Mouse (Mus musculus) liver, embryonic 11.5 days (tissue): Measurements from ENCODE around the gene Gm11627. TPM values are rescaled to one million over a fixed set of nuclear protein-coding genes. Genes with fewer than 3 reads are reported as not detected.
"Not testable (repeated sequence)": the region's sequence is repeated elsewhere in the genome, so short reads cannot be mapped to it uniquely, and the experiment has no call there.

Experiments
- ATAC-seq: fragments of 200-750 bp; cut with Nextera tagmentation; replicated peaks from 2 replicates; pipeline ENCODE4 v1.8.0; 2017; ENCODE audit warnings: moderate number of reproducible peaks, mild to moderate bottlenecking, moderate TSS enrichment, moderate library complexity; ENCODE audit not compliant: low FRiP score
- DNase-seq: peaks from one replicate; pipeline ENCODE4 v3.0.0-alpha.2; 2017; ENCODE audit warnings: low spot score
- H3K27ac ChIP-seq: fragments of 300-500 bp; sonication (generic); 2 replicates; pipeline ENCODE4 v1.5.1; 2014; ENCODE audit warnings: mild to moderate bottlenecking, low read depth, low read length, control low read depth
- H3K27me3 ChIP-seq: fragments of 300-500 bp; sonication (generic); replicated peaks from 2 replicates; pipeline ENCODE4 v1.6.1; 2014; ENCODE audit warnings: low read length, mixed read lengths; ENCODE audit not compliant: control insufficient read depth, insufficient read depth
- H3K36me3 ChIP-seq: fragments of 300-500 bp; sonication (generic); 2 replicates; pipeline ENCODE4 v1.6.1; 2014; ENCODE audit warnings: mild to moderate bottlenecking, low read length, moderate library complexity, mixed read lengths; ENCODE audit not compliant: control insufficient read depth, insufficient read depth
- H3K4me1 ChIP-seq: fragments of 300-500 bp; sonication (generic); replicated peaks from 2 replicates; pipeline ENCODE4 v1.6.1; 2014; ENCODE audit warnings: low read length, mixed read lengths; ENCODE audit not compliant: control insufficient read depth, insufficient read depth
- H3K4me2 ChIP-seq: fragments of 300-500 bp; sonication (generic); 2 replicates; pipeline ENCODE4 v1.6.1; 2014; ENCODE audit warnings: mild to moderate bottlenecking, control low read depth, moderate library complexity
- H3K4me3 ChIP-seq: fragments of 300-500 bp; sonication (generic); 2 replicates; pipeline ENCODE4 v1.5.1; 2014; ENCODE audit warnings: low read depth, low read length, control low read depth
- H3K9ac ChIP-seq: fragments of 300-500 bp; sonication (generic); 2 replicates; pipeline ENCODE4 v1.6.1; 2014; ENCODE audit warnings: low read depth, low read length, control low read depth
- H3K9me3 ChIP-seq: fragments of 300-500 bp; sonication (generic); 2 replicates; pipeline ENCODE4 v1.6.1; 2016; ENCODE audit warnings: low read length, inconsistent platforms, mixed read lengths; ENCODE audit not compliant: control insufficient read depth
- WGBS: fragments of 180-500 bp; shearing (Covaris S2); extraction: QIAGEN DNeasy Blood & Tissue Kit; methylation state at CpG from one replicate; pipeline ENCODE4 v1.1.7; 2014; 5-methylcytosine and 5-hydroxymethylcytosine counted together
- polyA plus RNA-seq: library from polyadenylated mRNA; unstranded; fragments of >200 nt; fragmentation: Nextera tagmentation; extraction: Ambion mirVana; gene quantifications from 2 replicates; pipeline ENCODE4 v1.2.1, GENCODE M21; 2014

Gene Gm11627
- polyA plus RNA-seq, 1 experiment from 2014 or later: 1.4 TPM

GRCm38 (mm10) chr11:102558704-102559103, 20.6 kb downstream of the Gm11627 start:
- 77% methylated on average over 4 of the region's 5 CpGs for WGBS
- peaks cover 14% of the 10 kb centered on the region for H3K4me1 ChIP-seq
- H3K27me3 ChIP-seq: no peaks in the 10 kb centered on the region
- no peak overlapping the region for H3K4me2 ChIP-seq
- H3K9ac ChIP-seq: no peak overlapping the region
- no peak overlapping the region for H3K27ac ChIP-seq
- ATAC-seq: no peak
- no peak for DNase-seq
- H3K36me3 ChIP-seq: no peaks in the 10 kb centered on the region
- no peak overlapping the region for H3K4me3 ChIP-seq
- H3K9me3 ChIP-seq: no peaks in the 10 kb centered on the region

GRCm38 (mm10) chr11:102557386-102557785, 21.9 kb downstream of the Gm11627 start:
- Histone ChIP-seq H3K4me2 (no peak overlapping the region), H3K4me3 (no peak overlapping the region), H3K27ac (no peak overlapping the region), H3K9me3 (no peaks in the 10 kb centered on the region), H3K9ac (no peak overlapping the region), H3K36me3 (no peaks in the 10 kb centered on the region; the same call in 1 of the 2 replicates), H3K4me1 (peaks cover 16% of the 10 kb centered on the region), H3K27me3 (no peaks in the 10 kb centered on the region)
- 92% methylated on average over 1 of the region's 1 CpGs for WGBS
- no peak for DNase-seq
- no peak for ATAC-seq

- H3K27me3 ChIP-seq: no peaks in the 10 kb centered on the region
- DNase-seq (no peak), ATAC-seq (no peak)
- peaks cover 16% of the 10 kb centered on the region for H3K4me1 ChIP-seq
- peak overlapping the region; percentile 88 for H3K27ac ChIP-seq
- peak overlapping the region; percentile 69 for H3K4me2 ChIP-seq
- 15% methylated on average over 3 of the region's 3 CpGs for WGBS
- H3K9ac ChIP-seq: no peak overlapping the region; the same call in 1 of the 2 replicates
- H3K36me3 ChIP-seq: no peaks in the 10 kb centered on the region; the same call in 1 of the 2 replicates
- H3K9me3 ChIP-seq: no peaks in the 10 kb centered on the region
- peak overlapping the region; percentile 99 for H3K4me3 ChIP-seq
Observed at GRCm38 (mm10) chr11:102556716-102557074, 22.6 kb downstream of the Gm11627 start.

GRCm38 (mm10) chr11:102556031-102556715, 23.1 kb downstream of the Gm11627 start, which contains the start of gene Gpatch8:
TSS of gene Gpatch8 (minus strand) at chr11:102556392.
- Histone ChIP-seq H3K36me3 (no peaks in the 10 kb centered on the region; the same call in 1 of the 2 replicates), H3K4me2 (peak within 1 kb of the TSS; percentile 69), H3K4me3 (peak within 1 kb of the TSS; percentile 99), H3K9ac (peak within 1 kb of the TSS; percentile 99), H3K27ac (peak within 1 kb of the TSS; percentile 88), H3K27me3 (no peaks in the 10 kb centered on the region), H3K4me1 (peaks cover 16% of the 10 kb centered on the region), H3K9me3 (no peaks in the 10 kb centered on the region)
- peak; percentile 94 for DNase-seq
- under 1% methylated on average over 47 of the region's 55 CpGs for WGBS
- peak; percentile 92 for ATAC-seq

- ATAC-seq: peak; percentile 57
- H3K36me3 ChIP-seq: no peaks in the 10 kb centered on the region; the same call in 1 of the 2 replicates
- H3K4me1 ChIP-seq: peaks cover 16% of the 10 kb centered on the region
- peak overlapping the region; percentile 99 for H3K9ac ChIP-seq
- H3K4me2 ChIP-seq: peak overlapping the region; percentile 69
- DNase-seq: no peak
- peak overlapping the region; percentile 99 for H3K4me3 ChIP-seq
- peak overlapping the region; percentile 88 for H3K27ac ChIP-seq
- no peaks in the 10 kb centered on the region for H3K27me3 ChIP-seq
- whole genome bisulfite sequencing: 0% methylated on average over 39 of the region's 39 CpGs
- H3K9me3 ChIP-seq: no peaks in the 10 kb centered on the region
Observed at GRCm38 (mm10) chr11:102555400-102556030, 23.7 kb downstream of the Gm11627 start.

GRCm38 (mm10) chr11:102552051-102552450, 27.2 kb downstream of the Gm11627 start:
- Histone ChIP-seq H3K4me1 (peaks cover 16% of the 10 kb centered on the region), H3K27ac (no peak overlapping the region), H3K4me2 (no peak overlapping the region), H3K4me3 (no peak overlapping the region), H3K9ac (no peak overlapping the region), H3K27me3 (no peaks in the 10 kb centered on the region), H3K9me3 (no peaks in the 10 kb centered on the region), H3K36me3 (no peaks in the 10 kb centered on the region; the same call in 1 of the 2 replicates)
- ATAC-seq (no peak), DNase-seq (no peak)
- 89% methylated on average over 3 of the region's 3 CpGs for WGBS

- Histone ChIP-seq H3K9me3 (no peaks in the 10 kb centered on the region), H3K4me2 (no peak overlapping the region), H3K9ac (no peak overlapping the region), H3K36me3 (no peaks in the 10 kb centered on the region; the same call in 1 of the 2 replicates), H3K27me3 (no peaks in the 10 kb centered on the region), H3K27ac (no peak overlapping the region), H3K4me1 (peaks cover 14% of the 10 kb centered on the region), H3K4me3 (no peak overlapping the region)
- DNase-seq (no peak), ATAC-seq (no peak)
Observed at GRCm38 (mm10) chr11:102551176-102551575, 28.1 kb downstream of the Gm11627 start.

- Histone ChIP-seq H3K4me2 (no peak overlapping the region), H3K9me3 (no peaks in the 10 kb centered on the region), H3K36me3 (no peaks in the 10 kb centered on the region; the same call in 1 of the 2 replicates), H3K4me3 (no peak overlapping the region), H3K9ac (no peak overlapping the region), H3K27ac (no peak overlapping the region), H3K4me1 (peaks cover 9% of the 10 kb centered on the region), H3K27me3 (no peaks in the 10 kb centered on the region)
- 87% methylated on average over 5 of the region's 5 CpGs for WGBS
- no peak for ATAC-seq
- no peak for DNase-seq
Observed at GRCm38 (mm10) chr11:102541471-102541870, 37.8 kb downstream of the Gm11627 start.

- not testable (repeated sequence) for H3K4me2 ChIP-seq, H3K4me1 ChIP-seq, DNase-seq, H3K4me3 ChIP-seq, ATAC-seq, H3K9ac ChIP-seq, H3K36me3 ChIP-seq, H3K27ac ChIP-seq, H3K9me3 ChIP-seq, H3K27me3 ChIP-seq
Observed at GRCm38 (mm10) chr11:102540286-102540685, 39.0 kb downstream of the Gm11627 start.
